Mouse (Mus musculus) kidney, postnatal 0 days (tissue): ENCODE measurements around the gene Ccnb1. TPM values are rescaled to one million over a fixed set of nuclear protein-coding genes. Genes with fewer than 3 reads are reported as not detected.
"Not testable (repeated sequence)": the region's sequence is repeated elsewhere in the genome, so short reads cannot be mapped to it uniquely, and the experiment has no call there.

Source experiments
- ATAC-seq: fragments of 200-750 bp; cut with Nextera tagmentation; replicated peaks from 2 replicates; pipeline ENCODE4 v1.8.0; 2017; ENCODE audit warnings: low read depth, moderate number of reproducible peaks, moderate TSS enrichment, moderate library complexity; ENCODE audit not compliant: low FRiP score
- DNase-seq: peaks from one replicate; pipeline ENCODE4 v3.0.0-alpha.2; 2016; ENCODE audit warnings: low spot score
- H3K27ac ChIP-seq: fragments of 300-500 bp; sonication (generic); 2 replicates; pipeline ENCODE4 v1.5.1; 2014; ENCODE audit warnings: mild to moderate bottlenecking
- H3K27me3 ChIP-seq: fragments of 300-500 bp; sonication (generic); 2 replicates; pipeline ENCODE4 v1.6.1; 2014; ENCODE audit warnings: low read length, mixed read lengths; ENCODE audit not compliant: insufficient read depth
- H3K36me3 ChIP-seq: fragments of 300-500 bp; sonication (generic); 2 replicates; pipeline ENCODE4 v1.6.1; 2014; ENCODE audit warnings: low read length, mixed read lengths; ENCODE audit not compliant: insufficient read depth
- H3K4me1 ChIP-seq: fragments of 300-500 bp; sonication (generic); replicated peaks from 2 replicates; pipeline ENCODE4 v1.6.1; 2014; ENCODE audit warnings: antibody characterized with exemption, low read length, mixed read lengths; ENCODE audit not compliant: insufficient read depth
- H3K4me2 ChIP-seq: fragments of 300-500 bp; sonication (generic); 2 replicates; pipeline ENCODE4 v1.6.1; 2014; ENCODE audit warnings: mild to moderate bottlenecking, low read length, moderate library complexity, mixed read lengths
- H3K4me3 ChIP-seq: fragments of 300-500 bp; sonication (generic); replicated peaks from 2 replicates; pipeline ENCODE4 v1.5.1; 2014; ENCODE audit warnings: low read depth, low read length
- H3K9ac ChIP-seq: fragments of 300-500 bp; sonication (generic); 2 replicates; pipeline ENCODE4 v1.6.1; 2014; ENCODE audit warnings: low read depth, low read length
- H3K9me3 ChIP-seq: fragments of 300-500 bp; sonication (generic); replicated peaks from 2 replicates; pipeline ENCODE4 v1.6.1; 2016; ENCODE audit warnings: low read length, inconsistent platforms, mixed read lengths
- CTCF ChIP-seq: IDR thresholded peaks from 2 replicates; pipeline ENCODE4 v1.5.1; 2016; ENCODE audit warnings: antibody characterized with exemption, low read depth, mild to moderate bottlenecking, moderate library complexity
- WGBS: fragments of 180-500 bp; shearing (Covaris S2); extraction: QIAGEN DNeasy Blood & Tissue Kit; methylation state at CpG from one replicate; pipeline ENCODE4 v1.1.7; 2014; 5-methylcytosine and 5-hydroxymethylcytosine counted together
- polyA plus RNA-seq: library from polyadenylated mRNA; unstranded; fragments of >200 nt; fragmentation: Nextera tagmentation; extraction: Ambion mirVana; gene quantifications from 2 replicates; pipeline ENCODE4 v1.2.1, GENCODE M21; 2015

Gene Ccnb1
- polyA plus RNA-seq, 1 experiment from 2014 or later, result 101 TPM

- WGBS, result 87% methylated on average over 6 of the region's 6 CpGs
- H3K36me3 ChIP-seq, result peaks cover 5% of the 10 kb centered on the region; the same call in 1 of the 2 replicates
- DNase-seq (no peak), ATAC-seq (no peak)
- H3K4me2 ChIP-seq, result no peak overlapping the region
- H3K27me3 ChIP-seq, result no peaks in the 10 kb centered on the region
- no peaks in the 10 kb centered on the region for H3K9me3 ChIP-seq
- H3K4me3 ChIP-seq, result no peak overlapping the region
- no peaks in the 10 kb centered on the region for H3K4me1 ChIP-seq
- no peak overlapping the region for H3K9ac ChIP-seq
- no peak for TF ChIP-seq CTCF
- no peak overlapping the region for H3K27ac ChIP-seq
Measured at GRCm38 (mm10) chr13:100797171-100797570, 10.8 kb upstream of the Ccnb1 start.

- H3K27me3 ChIP-seq, result no peaks in the 10 kb centered on the region
- no peaks in the 10 kb centered on the region for H3K9me3 ChIP-seq
- no peak for DNase-seq
- ATAC-seq, result no peak
- H3K9ac ChIP-seq, result no peak overlapping the region
- no peak overlapping the region for H3K4me3 ChIP-seq
- H3K27ac ChIP-seq, result no peak overlapping the region
- H3K36me3 ChIP-seq, result no peaks in the 10 kb centered on the region
- H3K4me1 ChIP-seq, result no peaks in the 10 kb centered on the region
- TF ChIP-seq CTCF, result no peak
- no peak overlapping the region for H3K4me2 ChIP-seq
- WGBS, result 81% methylated on average over 3 of the region's 3 CpGs
Measured at GRCm38 (mm10) chr13:100789083-100789482, 2.7 kb upstream of the Ccnb1 start.

GRCm38 (mm10) chr13:100788057-100788456 lies 1.7 kb upstream of the Ccnb1 start:
- H3K9me3 ChIP-seq, ATAC-seq, H3K27ac ChIP-seq, H3K4me1 ChIP-seq, H3K27me3 ChIP-seq, H3K9ac ChIP-seq, H3K4me2 ChIP-seq, DNase-seq, H3K36me3 ChIP-seq, H3K4me3 ChIP-seq: not testable (repeated sequence)
- 96% methylated on average over 11 of the region's 14 CpGs for WGBS

GRCm38 (mm10) chr13:100787316-100788010 lies 1.1 kb upstream of the Ccnb1 start:
- no peak for ATAC-seq
- no peak for TF ChIP-seq CTCF
- Histone ChIP-seq H3K36me3 (no peaks in the 10 kb centered on the region), H3K9me3 (no peaks in the 10 kb centered on the region), H3K4me3 (no peak overlapping the region), H3K4me2 (no peak overlapping the region), H3K27ac (peak overlapping the region; percentile 36; the same call in 1 of the 2 replicates), H3K27me3 (no peaks in the 10 kb centered on the region), H3K9ac (no peak overlapping the region), H3K4me1 (no peaks in the 10 kb centered on the region)
- whole genome bisulfite sequencing, result 66% methylated on average over 6 of the region's 6 CpGs
- DNase-seq, result no peak

GRCm38 (mm10) chr13:100785806-100786413 lies 460 bp downstream of the Ccnb1 start:
- TF ChIP-seq CTCF, result no peak
- Histone ChIP-seq H3K9ac (peak overlapping the region; percentile 68), H3K27ac (peak overlapping the region; percentile 47; the same call in 1 of the 2 replicates), H3K4me1 (no peaks in the 10 kb centered on the region), H3K4me3 (peak overlapping the region; percentile 92), H3K4me2 (peak overlapping the region; percentile 98), H3K9me3 (no peaks in the 10 kb centered on the region), H3K27me3 (no peaks in the 10 kb centered on the region), H3K36me3 (no peaks in the 10 kb centered on the region)
- WGBS, result under 1% methylated on average over 30 of the region's 30 CpGs
- DNase-seq (peak; percentile 40), ATAC-seq (no peak; the same call in none of the 2 replicates)

GRCm38 (mm10) chr13:100777491-100777890 lies 8.9 kb downstream of the Ccnb1 start:
- H3K4me2 ChIP-seq, result no peak overlapping the region
- TF ChIP-seq CTCF, result no peak
- no peak for ATAC-seq
- H3K9me3 ChIP-seq, result no peaks in the 10 kb centered on the region
- H3K4me1 ChIP-seq, result no peaks in the 10 kb centered on the region
- H3K36me3 ChIP-seq, result no peaks in the 10 kb centered on the region
- H3K4me3 ChIP-seq, result no peak overlapping the region
- 85% methylated on average over 3 of the region's 3 CpGs for WGBS
- no peaks in the 10 kb centered on the region for H3K27me3 ChIP-seq
- H3K27ac ChIP-seq, result no peak overlapping the region
- no peak for DNase-seq
- H3K9ac ChIP-seq, result no peak overlapping the region
